Mouse (Mus musculus): Measurements from ENCODE around the gene Usp17lc.
"Not testable (repeated sequence)": the region's sequence is repeated elsewhere in the genome, so short reads cannot be mapped to it uniquely, and the experiment has no call there.

Usp17lc gene

GRCm38 (mm10) chr7:103414772-103415171 lies at the start of gene Usp17lc:
TSS of gene Usp17lc (plus strand) at chr7:103415072.
- not testable (repeated sequence) for DNase-seq (ENCODE audit: low spot score)

- DNase-seq (ENCODE audit: low spot score), result no peak
These were observed 28.8 kb upstream of the Usp17lc start, which contains the start of gene Olfr603 for GRCm38 (mm10) chr7:103386077-103386476. TSS of gene Olfr603 (minus strand) at chr7:103386177.

GRCm38 (mm10) chr7:103397758-103398157 lies 17.1 kb upstream of the Usp17lc start:
- no peak for DNase-seq (ENCODE audit: low spot score)

GRCm38 (mm10) chr7:103398981-103399380 lies 15.9 kb upstream of the Usp17lc start:
- DNase-seq (ENCODE audit: low spot score), result no peak

- not testable (repeated sequence) for DNase-seq (ENCODE audit: low spot score)
These were observed 8.3 kb upstream of the Usp17lc start for GRCm38 (mm10) chr7:103406521-103407055.

- no peak for DNase-seq (ENCODE audit: low spot score)
These were observed 30.5 kb downstream of the Usp17lc start, which contains the start of gene Olfr605 for GRCm38 (mm10) chr7:103445339-103445738. TSS of gene Olfr605 (minus strand) at chr7:103445439.

GRCm38 (mm10) chr7:103448746-103449145 lies 33.9 kb downstream of the Usp17lc start, which contains the start of gene Olfr606:
TSS of gene Olfr606 (plus strand) at chr7:103449046.
- DNase-seq (ENCODE audit: low spot score), result no peak

- no peak for DNase-seq (ENCODE audit: low spot score)
These were observed 45.7 kb downstream of the Usp17lc start for GRCm38 (mm10) chr7:103460590-103460989.
